Mouse (Mus musculus) erythroblast, embryonic 14.5 days (primary cell): ENCODE results near the gene Kif2c.

Experiments used
- GATA1 ChIP-seq: IDR thresholded peaks from 2 replicates; pipeline ENCODE4 v1.6.1; 2012; ENCODE audit warnings: low read length, inconsistent platforms, mixed read lengths
- TAL1 ChIP-seq: IDR thresholded peaks from 3 replicates; pipeline ENCODE4 v1.6.1; 2012; ENCODE audit warnings: low read length, inconsistent platforms, mixed read lengths

GRCm38 (mm10) chr4:117115592-117115991, 66.8 kb downstream of the Kif2c start:
- TF ChIP-seq TAL1, result no peak
- TF ChIP-seq GATA1, result no peak
